Mouse (Mus musculus): ENCODE results near the gene Cracr2a. TPM values are rescaled to one million over a fixed set of nuclear protein-coding genes. Genes with fewer than 3 reads are reported as not detected.

The Cracr2a gene
- polyA plus RNA-seq, 1 experiment from 2014 or later, result 1.4 TPM

GRCm38 (mm10) chr6:127708218-127708628, 147.1 kb downstream of the Cracr2a start:
- ATAC-seq (ENCODE audit: insufficient number of reproducible peaks, insufficient read depth, low FRiP score, low TSS enrichment, low read depth), result peak; percentile 64; the same call in 1 of the 2 replicates
- Histone ChIP-seq H3K27ac (peak overlapping the region; percentile 60; the same call in 1 of the 2 replicates), H3K4me1 (peaks cover 12% of the 10 kb centered on the region), H3K9ac (no peak overlapping the region; the same call in 1 of the 2 replicates), H3K9me3 (no peaks in the 10 kb centered on the region), H3K27me3 (no peaks in the 10 kb centered on the region), H3K4me2 (0 out of 2 replicates have a peak overlapping the region, but pooled peaks have one; percentile 11), H3K4me3 (no peak overlapping the region), H3K36me3 (no peaks in the 10 kb centered on the region)
- WGBS, result 33% methylated on average over 1 of the region's 1 CpGs

- H3K27ac ChIP-seq, result no peak overlapping the region
- H3K4me1 ChIP-seq, result 0 out of 2 replicates have a peak, but pooled peaks cover 4% of the 10 kb centered on the region
- no peak for ATAC-seq (ENCODE audit: insufficient number of reproducible peaks, insufficient read depth, low FRiP score, low TSS enrichment, low read depth)
- H3K9ac ChIP-seq, result no peak overlapping the region
- 73% methylated on average over 5 of the region's 5 CpGs for WGBS
- no peaks in the 10 kb centered on the region for H3K27me3 ChIP-seq
- H3K4me3 ChIP-seq, result no peak overlapping the region
- no peaks in the 10 kb centered on the region for H3K36me3 ChIP-seq
- no peak overlapping the region for H3K4me2 ChIP-seq
- H3K9me3 ChIP-seq, result no peaks in the 10 kb centered on the region
These were observed 153.8 kb downstream of the Cracr2a start for GRCm38 (mm10) chr6:127714906-127715305.

GRCm38 (mm10) chr6:127715428-127715827, 154.3 kb downstream of the Cracr2a start:
- H3K27me3 ChIP-seq, result no peaks in the 10 kb centered on the region
- ATAC-seq (ENCODE audit: insufficient number of reproducible peaks, insufficient read depth, low FRiP score, low TSS enrichment, low read depth), result no peak
- H3K4me1 ChIP-seq, result 0 out of 2 replicates have a peak, but pooled peaks cover 4% of the 10 kb centered on the region
- WGBS, result 82% methylated on average over 5 of the region's 5 CpGs
- H3K4me3 ChIP-seq, result no peak overlapping the region
- H3K9ac ChIP-seq, result no peak overlapping the region
- no peak overlapping the region for H3K4me2 ChIP-seq
- H3K9me3 ChIP-seq, result no peaks in the 10 kb centered on the region
- no peaks in the 10 kb centered on the region for H3K36me3 ChIP-seq
- H3K27ac ChIP-seq, result no peak overlapping the region

GRCm38 (mm10) chr6:127717239-127718137, 156.3 kb downstream of the Cracr2a start:
- 0 out of 2 replicates have a peak, but pooled peaks cover 4% of the 10 kb centered on the region for H3K4me1 ChIP-seq
- WGBS, result 63% methylated on average over 21 of the region's 21 CpGs
- no peak overlapping the region for H3K9ac ChIP-seq
- no peaks in the 10 kb centered on the region for H3K9me3 ChIP-seq
- no peak overlapping the region for H3K4me2 ChIP-seq
- H3K27me3 ChIP-seq, result no peaks in the 10 kb centered on the region
- no peak overlapping the region for H3K27ac ChIP-seq
- no peaks in the 10 kb centered on the region for H3K36me3 ChIP-seq
- no peak overlapping the region for H3K4me3 ChIP-seq
- no peak for ATAC-seq (ENCODE audit: insufficient number of reproducible peaks, insufficient read depth, low FRiP score, low TSS enrichment, low read depth)

GRCm38 (mm10) chr6:127719875-127720274, 158.7 kb downstream of the Cracr2a start:
- Histone ChIP-seq H3K27ac (no peak overlapping the region), H3K4me3 (no peak overlapping the region), H3K36me3 (no peaks in the 10 kb centered on the region), H3K4me1 (0 out of 2 replicates have a peak, but pooled peaks cover 4% of the 10 kb centered on the region), H3K4me2 (no peak overlapping the region), H3K9me3 (no peaks in the 10 kb centered on the region), H3K9ac (no peak overlapping the region), H3K27me3 (no peaks in the 10 kb centered on the region)
- ATAC-seq (ENCODE audit: insufficient number of reproducible peaks, insufficient read depth, low FRiP score, low TSS enrichment, low read depth), result 0 out of 2 replicates have a peak, but pooled peaks have one; percentile 48
- 91% methylated on average over 14 of the region's 14 CpGs for WGBS

- H3K9ac ChIP-seq, result no peak overlapping the region
- H3K4me2 ChIP-seq, result no peak overlapping the region
- no peaks in the 10 kb centered on the region for H3K4me1 ChIP-seq
- no peak for ATAC-seq (ENCODE audit: insufficient number of reproducible peaks, insufficient read depth, low FRiP score, low TSS enrichment, low read depth)
- no peak overlapping the region for H3K27ac ChIP-seq
- no peak overlapping the region for H3K4me3 ChIP-seq
- WGBS, result 51% methylated on average over 8 of the region's 8 CpGs
- no peaks in the 10 kb centered on the region for H3K27me3 ChIP-seq
- no peaks in the 10 kb centered on the region for H3K9me3 ChIP-seq
- no peaks in the 10 kb centered on the region for H3K36me3 ChIP-seq
These were observed 162.0 kb downstream of the Cracr2a start for GRCm38 (mm10) chr6:127723126-127723525.

Other genes starting within 250 kb of the Cracr2a start
- gene Parp11, start 114.5 kb upstream of the Cracr2a start, polyA plus RNA-seq (2015; fragmentation: Nextera tagmentation; extraction: Ambion mirVana), result 32.3 and 35.2 TPM in 2 replicates
- gene Prmt8, start 208.1 kb downstream of the Cracr2a start, polyA plus RNA-seq (2015; fragmentation: Nextera tagmentation; extraction: Ambion mirVana), result 0.60 and 1.7 TPM in 2 replicates